Mouse (Mus musculus) midbrain, embryonic 14.5 days (tissue): ENCODE data around the gene Med9. TPM values are rescaled to one million over a fixed set of nuclear protein-coding genes. Genes with fewer than 3 reads are reported as not detected.

ENCODE experiments used
- ATAC-seq: fragments of 200-750 bp; cut with Nextera tagmentation; 2 replicates; pipeline ENCODE4 v1.8.0; 2017; ENCODE audit warnings: moderate number of reproducible peaks, moderate library complexity; ENCODE audit not compliant: low FRiP score, low TSS enrichment
- DNase-seq: peaks from one replicate; pipeline ENCODE4 v3.0.0-alpha.2; 2015
- H3K27ac ChIP-seq: fragments of 300-500 bp; sonication (generic); replicated peaks from 2 replicates; pipeline ENCODE4 v1.5.1; 2014; ENCODE audit warnings: mild to moderate bottlenecking, low read depth, low read length, moderate library complexity
- H3K27me3 ChIP-seq: fragments of 300-500 bp; sonication (generic); 2 replicates; pipeline ENCODE4 v1.6.1; 2014; ENCODE audit warnings: low read length, control low read depth, mixed read lengths; ENCODE audit not compliant: control insufficient read depth, insufficient read depth
- H3K36me3 ChIP-seq: fragments of 300-500 bp; sonication (generic); 2 replicates; pipeline ENCODE4 v1.6.1; 2014; ENCODE audit warnings: low read length, control low read depth; ENCODE audit not compliant: control insufficient read depth, insufficient read depth
- H3K4me1 ChIP-seq: fragments of 300-500 bp; sonication (generic); 2 replicates; pipeline ENCODE4 v1.6.1; 2014; ENCODE audit warnings: mild to moderate bottlenecking, antibody characterized with exemption, low read length, control low read depth; ENCODE audit not compliant: control insufficient read depth, insufficient read depth
- H3K4me2 ChIP-seq: fragments of 300-500 bp; sonication (generic); 2 replicates; pipeline ENCODE4 v1.6.1; 2014; ENCODE audit warnings: mild to moderate bottlenecking, low read length, moderate library complexity
- H3K4me3 ChIP-seq: fragments of 300-500 bp; sonication (generic); replicated peaks from 2 replicates; pipeline ENCODE4 v1.5.1; 2014; ENCODE audit warnings: low read depth, low read length
- H3K9ac ChIP-seq: fragments of 300-500 bp; sonication (generic); replicated peaks from 2 replicates; pipeline ENCODE4 v1.6.1; 2014; ENCODE audit warnings: mild to moderate bottlenecking, low read length, moderate library complexity
- H3K9me3 ChIP-seq: fragments of 300-500 bp; sonication (generic); 2 replicates; pipeline ENCODE4 v1.6.1; 2016; ENCODE audit warnings: low read length, control low read depth, mixed read lengths; ENCODE audit not compliant: control insufficient read depth
- WGBS: fragments of 180-500 bp; shearing (Covaris S2); extraction: QIAGEN DNeasy Blood & Tissue Kit; methylation state at CpG from one replicate; pipeline ENCODE4 v1.1.7; 2014; 5-methylcytosine and 5-hydroxymethylcytosine counted together
- polyA plus RNA-seq: library from polyadenylated mRNA; unstranded; fragments of >200 nt; fragmentation: Nextera tagmentation; extraction: Ambion mirVana; gene quantifications from 2 replicates; pipeline ENCODE4 v1.2.1, GENCODE M21; 2014

Med9 gene
- polyA plus RNA-seq, 1 experiment from 2014 or later = 31.4 TPM

GRCm38 (mm10) chr11:59913702-59914101 is 34.3 kb upstream of the Med9 start:
- no peaks in the 10 kb centered on the region for H3K36me3 ChIP-seq
- no peaks in the 10 kb centered on the region for H3K9me3 ChIP-seq
- H3K27ac ChIP-seq = no peak overlapping the region
- no peak overlapping the region for H3K9ac ChIP-seq
- no peak for DNase-seq
- H3K4me2 ChIP-seq = no peak overlapping the region
- H3K4me3 ChIP-seq = no peak overlapping the region
- 86% methylated on average over 4 of the region's 4 CpGs for WGBS
- no peaks in the 10 kb centered on the region for H3K27me3 ChIP-seq
- H3K4me1 ChIP-seq = no peaks in the 10 kb centered on the region
- no peak for ATAC-seq

GRCm38 (mm10) chr11:59918014-59918413 is 30.0 kb upstream of the Med9 start:
- H3K9me3 ChIP-seq = no peaks in the 10 kb centered on the region
- H3K27ac ChIP-seq = no peak overlapping the region
- H3K4me2 ChIP-seq = no peak overlapping the region
- H3K4me3 ChIP-seq = no peak overlapping the region
- no peak overlapping the region for H3K9ac ChIP-seq
- DNase-seq = no peak
- ATAC-seq = no peak
- H3K27me3 ChIP-seq = no peaks in the 10 kb centered on the region
- no peaks in the 10 kb centered on the region for H3K36me3 ChIP-seq
- H3K4me1 ChIP-seq = no peaks in the 10 kb centered on the region
- WGBS = 63% methylated on average over 4 of the region's 4 CpGs

DNA sequence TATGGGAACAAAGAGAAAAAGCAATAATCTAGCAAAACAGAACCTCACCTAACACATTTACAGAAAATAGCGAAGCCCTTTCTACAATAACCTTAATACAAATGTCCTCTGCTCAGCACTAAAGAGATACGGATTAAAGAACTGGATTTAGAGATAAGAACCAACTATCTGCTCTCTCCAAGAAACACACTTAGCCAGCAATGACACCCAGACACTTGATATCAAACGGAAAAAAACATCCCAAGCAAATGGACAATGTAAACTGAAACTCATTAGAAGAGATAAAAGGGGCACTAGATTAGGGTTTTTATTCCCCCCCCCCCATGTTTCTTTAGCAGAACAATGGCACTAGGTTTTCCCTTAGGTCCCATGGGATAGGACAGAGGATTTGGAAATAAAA is 28.6 kb upstream of the Med9 start:
- WGBS = 60% methylated on average over 3 of the region's 3 CpGs
- DNase-seq = no peak

DNA sequence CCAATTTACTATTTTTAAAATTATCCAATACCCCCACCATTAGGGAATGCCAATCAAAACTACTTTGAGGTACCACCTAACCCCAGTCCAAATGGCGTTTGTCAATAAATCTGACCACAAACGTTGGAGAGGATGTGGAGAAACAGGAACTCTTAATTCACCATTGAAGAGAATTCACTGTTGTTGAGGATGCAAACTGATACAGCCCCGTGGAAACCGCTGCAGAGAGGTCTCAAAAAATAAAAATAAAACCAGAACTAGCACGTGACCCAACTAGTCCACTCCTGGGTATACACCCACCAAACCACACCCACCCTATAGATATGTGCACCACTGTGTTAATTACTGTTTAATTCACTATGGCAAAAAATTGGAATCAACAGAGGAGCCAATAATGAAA is 27.7 kb upstream of the Med9 start:
- 80% methylated on average over 5 of the region's 5 CpGs for WGBS
- no peak overlapping the region for H3K27ac ChIP-seq
- ATAC-seq = no peak
- no peaks in the 10 kb centered on the region for H3K36me3 ChIP-seq
- H3K4me3 ChIP-seq = no peak overlapping the region
- no peak overlapping the region for H3K4me2 ChIP-seq
- H3K27me3 ChIP-seq = no peaks in the 10 kb centered on the region
- H3K9ac ChIP-seq = no peak overlapping the region
- no peaks in the 10 kb centered on the region for H3K9me3 ChIP-seq
- no peak for DNase-seq
- H3K4me1 ChIP-seq = no peaks in the 10 kb centered on the region

More for the DNA sequence above, 28.6 kb upstream of the Med9 start:
- no peaks in the 10 kb centered on the region for H3K9me3 ChIP-seq
- no peak for ATAC-seq
- no peak overlapping the region for H3K27ac ChIP-seq
- no peak overlapping the region for H3K4me2 ChIP-seq
- H3K27me3 ChIP-seq = no peaks in the 10 kb centered on the region
- H3K4me1 ChIP-seq = no peaks in the 10 kb centered on the region
- H3K9ac ChIP-seq = no peak overlapping the region
- no peaks in the 10 kb centered on the region for H3K36me3 ChIP-seq
- no peak overlapping the region for H3K4me3 ChIP-seq

- Histone ChIP-seq H3K4me3 (no peak overlapping the region), H3K4me2 (no peak overlapping the region), H3K27me3 (no peaks in the 10 kb centered on the region), H3K9me3 (no peaks in the 10 kb centered on the region), H3K27ac (no peak overlapping the region), H3K36me3 (no peaks in the 10 kb centered on the region), H3K9ac (no peak overlapping the region), H3K4me1 (no peaks in the 10 kb centered on the region)
- no peak for DNase-seq
- ATAC-seq = no peak
- WGBS = 22% methylated on average over 7 of the region's 7 CpGs
Observed at GRCm38 (mm10) chr11:59921265-59921664, 26.7 kb upstream of the Med9 start.

DNA sequence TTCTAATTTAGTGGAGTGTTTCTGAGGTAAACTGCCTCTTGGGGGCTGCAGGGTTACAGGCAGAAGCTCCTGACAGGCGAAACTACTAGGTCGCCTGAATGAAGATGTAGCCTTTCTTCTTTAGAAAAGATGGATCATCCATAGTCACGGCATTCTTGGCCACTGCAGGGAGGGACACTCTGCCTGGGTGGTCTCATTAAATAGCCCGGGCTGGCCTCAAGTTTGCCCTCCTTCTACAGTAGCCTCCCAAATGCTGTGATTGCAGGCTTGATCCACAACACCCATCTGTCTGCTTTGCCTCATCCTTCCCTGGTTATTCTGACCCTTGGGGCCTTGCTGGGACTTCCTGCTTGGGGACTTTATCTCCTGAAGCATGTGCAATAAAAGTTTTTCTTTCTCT is 18.0 kb upstream of the Med9 start:
- H3K4me2 ChIP-seq = no peak overlapping the region
- no peak overlapping the region for H3K27ac ChIP-seq
- H3K27me3 ChIP-seq = no peaks in the 10 kb centered on the region
- H3K4me3 ChIP-seq = no peak overlapping the region
- H3K9me3 ChIP-seq = no peaks in the 10 kb centered on the region
- ATAC-seq (no peak), DNase-seq (no peak)
- H3K9ac ChIP-seq = no peak overlapping the region
- WGBS = 38% methylated on average over 4 of the region's 4 CpGs
- no peaks in the 10 kb centered on the region for H3K4me1 ChIP-seq
- no peaks in the 10 kb centered on the region for H3K36me3 ChIP-seq

DNA sequence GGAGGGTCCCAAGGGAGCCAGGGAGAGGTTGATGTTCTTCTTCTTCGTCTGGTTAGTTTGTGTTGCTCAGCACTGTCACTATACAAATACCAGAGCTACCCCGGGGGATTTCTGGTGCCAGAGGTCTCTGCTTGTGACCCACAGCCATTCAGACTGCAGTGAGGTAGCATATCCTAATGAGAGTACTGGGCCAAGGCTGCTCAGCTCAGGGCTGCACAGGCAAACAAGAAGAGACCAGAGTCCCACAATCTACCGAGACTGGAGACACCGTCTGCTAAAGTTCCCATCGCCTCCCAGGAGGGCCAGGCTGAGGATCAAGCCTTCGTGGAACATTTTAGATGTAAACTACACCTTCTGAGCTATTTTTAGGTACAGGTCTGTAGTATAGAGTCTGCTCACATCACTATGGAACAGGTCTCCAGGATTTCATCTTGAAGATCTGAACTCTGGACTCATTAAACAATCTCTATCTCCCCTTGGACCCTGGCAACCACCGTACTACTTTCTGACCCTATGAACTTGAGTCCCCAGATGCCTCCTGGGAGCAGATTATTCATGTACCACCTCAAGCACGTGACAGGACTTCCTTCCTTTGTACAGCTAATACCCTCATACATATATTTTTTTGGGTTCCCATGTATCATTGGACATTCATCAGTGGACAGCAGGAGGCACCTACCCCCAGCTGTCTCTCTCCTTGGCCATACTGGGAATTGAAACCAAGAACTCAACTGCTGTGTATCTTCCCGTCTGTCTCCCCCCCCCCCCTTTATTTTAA is 15.3 kb upstream of the Med9 start:
- no peak for ATAC-seq

GRCm38 (mm10) chr11:59933943-59934342 is 14.1 kb upstream of the Med9 start:
- no peak overlapping the region for H3K4me2 ChIP-seq
- H3K36me3 ChIP-seq = no peaks in the 10 kb centered on the region
- 41% methylated on average over 12 of the region's 12 CpGs for WGBS
- no peaks in the 10 kb centered on the region for H3K9me3 ChIP-seq
- H3K4me1 ChIP-seq = no peaks in the 10 kb centered on the region
- DNase-seq (peak; percentile 58), ATAC-seq (no peak)
- H3K27ac ChIP-seq = peak overlapping the region; percentile 54
- no peak overlapping the region for H3K4me3 ChIP-seq
- no peaks in the 10 kb centered on the region for H3K27me3 ChIP-seq
- H3K9ac ChIP-seq = peak overlapping the region; percentile 23; the same call in 1 of the 2 replicates

More for the DNA sequence above, 15.3 kb upstream of the Med9 start:
- no peak overlapping the region for H3K4me2 ChIP-seq
- DNase-seq = no peak
- H3K36me3 ChIP-seq = no peaks in the 10 kb centered on the region
- H3K27ac ChIP-seq = no peak overlapping the region
- H3K27me3 ChIP-seq = no peaks in the 10 kb centered on the region
- H3K4me3 ChIP-seq = no peak overlapping the region
- no peaks in the 10 kb centered on the region for H3K9me3 ChIP-seq
- WGBS = 69% methylated on average over 9 of the region's 9 CpGs
- no peaks in the 10 kb centered on the region for H3K4me1 ChIP-seq
- no peak overlapping the region for H3K9ac ChIP-seq

GRCm38 (mm10) chr11:59937023-59937422 is 11.0 kb upstream of the Med9 start:
- no peaks in the 10 kb centered on the region for H3K4me1 ChIP-seq
- H3K27me3 ChIP-seq = no peaks in the 10 kb centered on the region
- no peaks in the 10 kb centered on the region for H3K36me3 ChIP-seq
- H3K4me3 ChIP-seq = no peak overlapping the region
- ATAC-seq (no peak), DNase-seq (no peak)
- no peak overlapping the region for H3K27ac ChIP-seq
- no peaks in the 10 kb centered on the region for H3K9me3 ChIP-seq
- no peak overlapping the region for H3K4me2 ChIP-seq
- 75% methylated on average over 3 of the region's 3 CpGs for WGBS
- H3K9ac ChIP-seq = no peak overlapping the region
